Mouse (Mus musculus) kidney, adult 2 months (tissue): ENCODE measurements around the gene Atg16l2. TPM values are rescaled to one million over a fixed set of nuclear protein-coding genes. Genes with fewer than 3 reads are reported as not detected.

Source experiments
- DNase-seq: peaks from one replicate; pipeline ENCODE4 v3.0.0; 2021
- H3K27ac ChIP-seq: fragments of 200-500 bp; 2 replicates; pipeline ENCODE4 v1.5.1; 2012; ENCODE audit warnings: low read depth, low read length, control low read depth, inconsistent platforms; ENCODE audit not compliant: insufficient read depth
- H3K27me3 ChIP-seq: fragments of 200-500 bp; replicated peaks from 2 replicates; pipeline ENCODE4 v1.6.1; 2012; ENCODE audit warnings: mild to moderate bottlenecking, moderate library complexity, low read length, inconsistent platforms; ENCODE audit not compliant: control insufficient read depth, insufficient read depth
- H3K36me3 ChIP-seq: fragments of 200-500 bp; 2 replicates; pipeline ENCODE4 v1.6.1; 2012; ENCODE audit warnings: mild to moderate bottlenecking, moderate library complexity, low read length, inconsistent platforms; ENCODE audit not compliant: control insufficient read depth, insufficient read depth
- H3K4me1 ChIP-seq: fragments of 200-500 bp; 2 replicates; pipeline ENCODE4 v1.6.1; 2011; ENCODE audit warnings: low read length; ENCODE audit not compliant: control insufficient read depth, insufficient read depth
- H3K4me3 ChIP-seq: fragments of 200-500 bp; 2 replicates; pipeline ENCODE4 v1.5.1; 2011; ENCODE audit warnings: mild to moderate bottlenecking, low read depth, low read length, control low read depth; ENCODE audit not compliant: insufficient read depth
- CTCF ChIP-seq: fragments of 200-500 bp; conservative IDR thresholded peaks from 2 replicates; pipeline ENCODE4 v1.5.1; 2011; ENCODE audit warnings: low read depth, mild to moderate bottlenecking, control low read depth, low read length, moderate library complexity, mixed read lengths; ENCODE audit not compliant: insufficient read depth, insufficient read length
- POLR2A ChIP-seq: fragments of 200-500 bp; IDR thresholded peaks from one replicate; pipeline ENCODE4 v1.6.1; 2011; ENCODE audit warnings: low read depth, low read length, control low read depth
- WGBS: fragments of 180-500 bp; shearing (Covaris S2); methylation state at CpG from one replicate; pipeline ENCODE4 v1.1.7; 2018; 5-methylcytosine and 5-hydroxymethylcytosine counted together
- polyA plus RNA-seq: library from polyadenylated mRNA; depleted of rRNA; stranded (reverse); fragments of >200 nt; gene quantifications from 2 replicates; pipeline ENCODE4 v1.2.3, GENCODE M21; 2012

The Atg16l2 gene
- polyA plus RNA-seq, 1 experiment: 12.3 TPM

DNA sequence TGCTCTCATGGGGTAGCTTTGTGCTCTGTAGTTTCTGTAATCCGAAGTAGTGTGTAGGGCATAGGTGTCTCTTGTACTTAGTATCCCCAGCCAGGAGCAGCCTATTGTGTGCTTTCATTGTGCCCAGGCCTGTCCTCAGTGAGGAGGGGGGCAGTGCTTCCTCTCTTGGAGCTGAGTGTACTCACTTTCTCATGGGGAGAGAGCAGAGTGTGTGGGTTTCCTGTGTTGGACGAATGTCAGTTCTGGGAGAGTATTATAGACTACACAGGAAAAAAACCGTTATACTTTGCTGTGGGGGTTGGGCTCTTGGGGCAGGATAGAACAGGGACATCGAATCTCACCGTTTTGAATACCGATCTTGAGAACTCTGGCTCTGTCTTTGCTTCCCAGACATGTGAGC, 39.4 kb upstream of the Atg16l2 start:
- WGBS: 25% methylated on average over 6 of the region's 6 CpGs
- H3K4me1 ChIP-seq: peaks cover 5% of the 10 kb centered on the region; the same call in 1 of the 2 replicates
- no peak for DNase-seq

DNA sequence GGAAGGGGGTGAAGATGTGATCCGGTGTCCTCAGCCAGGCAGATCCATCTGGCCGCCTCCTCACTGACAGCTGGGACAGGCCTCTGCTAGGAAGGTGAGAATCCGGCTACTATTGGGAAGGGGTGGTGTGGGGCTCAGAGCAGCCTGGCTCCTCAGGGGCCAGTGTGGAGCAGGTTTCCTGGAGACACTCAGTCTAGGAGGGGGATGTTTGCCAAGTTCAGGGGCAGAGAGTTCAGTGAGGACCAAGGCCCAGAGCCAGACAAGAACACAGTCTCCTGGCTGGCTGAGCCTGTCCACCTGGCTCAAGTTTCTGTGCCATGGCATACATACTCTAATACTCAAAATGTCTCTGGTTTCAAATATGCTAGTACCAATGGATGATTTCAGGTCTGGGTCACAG, 35.4 kb upstream of the Atg16l2 start:
- no peak for TF ChIP-seq CTCF
- no peak for TF ChIP-seq POLR2A
- H3K36me3 ChIP-seq: no peaks in the 10 kb centered on the region; the same call in 1 of the 2 replicates
- WGBS: 77% methylated on average over 3 of the region's 3 CpGs
- DNase-seq: peak; percentile 41
- H3K27ac ChIP-seq: no peak overlapping the region
- peaks cover 5% of the 10 kb centered on the region; the same call in 1 of the 2 replicates for H3K4me1 ChIP-seq
- no peaks in the 10 kb centered on the region for H3K27me3 ChIP-seq
- H3K4me3 ChIP-seq: no peak overlapping the region

More for the DNA sequence above, 39.4 kb upstream of the Atg16l2 start:
- Histone ChIP-seq H3K36me3 (no peaks in the 10 kb centered on the region), H3K27me3 (no peaks in the 10 kb centered on the region), H3K4me3 (no peak overlapping the region), H3K27ac (no peak overlapping the region)
- TF ChIP-seq CTCF (no peak), POLR2A (no peak)

DNA sequence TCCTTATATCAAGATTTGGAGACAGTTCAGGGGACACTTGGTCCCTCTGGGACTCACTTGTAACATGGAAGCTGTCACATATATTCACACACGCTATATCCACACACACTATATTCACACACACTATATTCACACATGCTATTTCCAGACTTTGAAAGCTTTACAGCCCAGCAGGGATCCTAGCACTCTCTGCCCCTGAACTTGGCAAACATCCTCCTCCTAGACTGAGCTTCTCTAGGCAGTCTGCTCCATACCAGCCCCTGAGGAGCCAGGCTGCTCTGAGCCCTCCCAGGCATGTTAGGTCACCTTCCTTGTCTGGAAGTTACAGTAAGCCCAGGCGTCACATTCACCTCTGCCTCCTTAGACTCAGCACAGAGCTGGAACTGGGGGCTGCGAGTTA, 34.6 kb upstream of the Atg16l2 start:
- TF ChIP-seq POLR2A (no peak), CTCF (no peak)
- H3K27ac ChIP-seq: no peak overlapping the region
- DNase-seq: no peak
- no peaks in the 10 kb centered on the region; the same call in 1 of the 2 replicates for H3K36me3 ChIP-seq
- peaks cover 4% of the 10 kb centered on the region; the same call in 1 of the 2 replicates for H3K4me1 ChIP-seq
- WGBS: 87% methylated on average over 3 of the region's 3 CpGs
- H3K4me3 ChIP-seq: no peak overlapping the region
- no peaks in the 10 kb centered on the region for H3K27me3 ChIP-seq

DNA sequence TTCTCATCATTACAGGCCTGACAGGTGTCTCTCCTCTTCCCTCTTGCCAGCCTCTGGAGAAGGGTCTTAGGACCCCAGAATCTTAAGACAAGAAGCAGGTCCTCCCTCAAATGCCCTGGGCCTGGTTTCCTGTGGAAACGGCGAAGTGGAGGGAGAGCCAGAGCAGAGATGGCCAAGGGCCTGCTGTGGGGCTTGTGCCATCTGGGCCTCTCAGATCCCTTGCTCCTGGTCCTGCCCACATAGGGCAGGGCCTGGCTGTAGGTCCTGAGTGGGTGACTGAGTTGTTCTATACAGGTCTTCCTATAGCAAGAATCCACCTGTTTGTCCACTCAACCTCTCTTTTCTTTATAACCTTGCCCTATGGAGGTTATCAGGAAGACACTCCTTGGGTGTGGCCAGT, 33.2 kb upstream of the Atg16l2 start:
- TF ChIP-seq POLR2A: no peak
- TF ChIP-seq CTCF: no peak

DNA sequence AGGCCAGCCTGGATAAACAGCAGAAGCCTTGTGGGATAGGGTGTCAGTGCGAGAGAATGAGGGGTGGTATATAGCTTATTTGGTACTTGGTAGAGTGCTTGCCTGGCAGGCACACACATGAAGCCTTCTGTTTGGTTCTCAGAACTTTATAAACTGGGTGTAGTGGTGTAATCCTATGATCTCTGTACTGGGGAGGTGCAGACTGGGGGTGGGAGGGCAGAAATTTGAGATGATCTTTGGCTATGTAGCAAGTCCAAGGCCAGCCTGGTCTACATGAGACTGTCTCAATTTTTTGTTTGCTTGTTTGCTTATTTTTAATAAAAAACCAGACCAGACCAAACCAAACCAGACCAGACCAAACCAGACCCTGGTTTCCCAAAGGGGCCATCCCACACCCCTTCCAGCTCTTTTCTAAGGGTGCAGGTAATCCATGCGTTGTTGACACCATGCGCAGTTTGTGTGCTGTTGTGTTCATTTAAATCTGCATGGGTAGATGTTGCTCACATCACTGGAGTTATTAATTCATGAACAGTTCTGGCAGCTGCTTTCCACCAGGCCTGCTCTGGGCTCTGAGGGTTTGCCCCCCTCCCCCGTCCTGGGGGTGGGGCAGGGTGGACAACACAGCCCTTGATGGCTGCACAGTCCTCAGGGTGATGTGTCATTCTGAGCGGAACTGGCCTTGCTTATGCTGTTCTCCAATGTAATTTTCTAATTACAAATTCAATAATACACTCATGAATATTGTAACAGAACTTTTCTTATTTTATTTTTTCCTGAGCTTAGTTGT, 30.2 kb upstream of the Atg16l2 start:
- Histone ChIP-seq H3K27ac (no peak overlapping the region), H3K4me3 (no peak overlapping the region), H3K36me3 (no peaks in the 10 kb centered on the region; the same call in 1 of the 2 replicates), H3K27me3 (no peaks in the 10 kb centered on the region), H3K4me1 (peaks cover 4% of the 10 kb centered on the region)
- TF ChIP-seq CTCF: no peak
- TF ChIP-seq POLR2A: no peak
- WGBS: 87% methylated on average over 5 of the region's 5 CpGs
- DNase-seq: no peak

More for the DNA sequence above, 33.2 kb upstream of the Atg16l2 start:
- Histone ChIP-seq H3K27me3 (no peaks in the 10 kb centered on the region), H3K4me3 (no peak overlapping the region), H3K36me3 (no peaks in the 10 kb centered on the region; the same call in 1 of the 2 replicates), H3K27ac (no peak overlapping the region), H3K4me1 (no peaks in the 10 kb centered on the region; the same call in 1 of the 2 replicates)
- 71% methylated on average over 2 of the region's 2 CpGs for WGBS
- no peak for DNase-seq

DNA sequence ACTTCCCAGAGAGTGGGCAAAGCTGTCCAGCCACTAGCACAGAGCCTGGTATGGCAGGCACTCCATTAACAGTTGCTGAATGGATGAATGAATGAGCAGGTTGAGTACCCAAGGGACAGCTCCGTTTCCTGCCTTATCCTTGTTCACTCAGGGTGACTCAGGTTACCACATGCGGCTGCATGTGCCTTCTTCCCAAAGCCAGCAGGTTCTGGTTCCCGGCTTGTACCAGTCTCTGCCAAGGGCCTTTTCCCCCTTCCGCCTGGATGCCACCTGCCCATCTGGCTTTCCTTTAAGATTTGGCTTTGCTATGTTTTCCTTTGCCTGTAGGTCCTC, 28.8 kb upstream of the Atg16l2 start:
- H3K4me1 ChIP-seq: peaks cover 14% of the 10 kb centered on the region
- no peak overlapping the region for H3K4me3 ChIP-seq
- no peak for DNase-seq
- no peak overlapping the region for H3K27ac ChIP-seq
- 59% methylated on average over 4 of the region's 4 CpGs for WGBS
- H3K27me3 ChIP-seq: no peaks in the 10 kb centered on the region
- no peaks in the 10 kb centered on the region; the same call in 1 of the 2 replicates for H3K36me3 ChIP-seq
- TF ChIP-seq POLR2A (no peak), CTCF (no peak)

DNA sequence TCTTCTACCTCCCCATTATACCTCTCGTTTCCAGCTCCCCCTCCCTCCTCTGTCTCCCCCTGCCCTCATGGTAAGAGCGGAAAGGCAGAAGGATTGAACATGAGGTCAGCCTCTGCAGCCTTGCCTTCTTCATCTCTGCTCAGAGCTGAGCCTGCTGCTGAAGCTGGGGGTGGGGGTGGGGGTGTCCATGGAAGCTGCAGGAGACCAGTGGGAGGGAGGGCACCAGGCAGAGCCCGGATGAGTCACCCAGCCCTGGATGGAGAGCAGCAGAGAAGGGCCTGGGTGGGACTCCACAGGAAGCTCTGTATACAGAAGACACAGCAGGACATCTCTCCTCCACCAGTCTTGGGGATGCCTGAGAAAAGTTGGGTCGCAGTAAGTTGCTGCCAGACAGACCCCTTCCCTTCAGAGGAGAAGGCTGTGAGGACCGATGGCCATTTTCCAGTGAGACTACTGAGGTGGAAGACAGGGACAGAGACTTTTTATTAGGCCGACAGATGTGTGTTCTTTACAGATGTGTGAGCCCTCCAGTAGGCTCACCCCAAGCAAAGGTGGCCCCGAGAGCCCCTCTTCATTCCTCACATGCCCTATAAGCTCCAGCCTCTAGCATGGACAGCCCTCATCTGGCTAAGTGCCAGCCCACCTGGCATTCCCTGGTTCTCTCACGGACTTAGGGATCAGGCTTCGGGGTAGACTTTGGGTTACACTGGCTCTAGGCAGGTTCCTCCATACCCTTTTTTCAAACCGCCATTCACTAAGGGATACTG, 28.2 kb upstream of the Atg16l2 start:
- TF ChIP-seq CTCF: no peak
- no peak for TF ChIP-seq POLR2A

More for the DNA sequence above, 28.2 kb upstream of the Atg16l2 start:
- Histone ChIP-seq H3K4me3 (no peak overlapping the region), H3K36me3 (no peaks in the 10 kb centered on the region; the same call in 1 of the 2 replicates), H3K4me1 (peaks cover 20% of the 10 kb centered on the region), H3K27me3 (no peaks in the 10 kb centered on the region), H3K27ac (no peak overlapping the region)
- DNase-seq: no peak
- WGBS: 68% methylated on average over 10 of the region's 10 CpGs
